Mouse (Mus musculus) myocyte (in vitro differentiated cells): ENCODE data around the gene Slit3. TPM values are rescaled to one million over a fixed set of nuclear protein-coding genes. Genes with fewer than 3 reads are reported as not detected.

Source experiments
- H3K27me3 ChIP-seq: one replicate; pipeline ENCODE4 v1.6.1; 2011; ENCODE audit not compliant: control insufficient read depth, insufficient read depth, insufficient read length
- H3K36me3 ChIP-seq: one replicate; pipeline ENCODE4 v1.6.1; 2011; ENCODE audit not compliant: control insufficient read depth, insufficient read depth
- H3K4me2 ChIP-seq: one replicate; pipeline ENCODE4 v1.6.1; 2011; ENCODE audit warnings: low read depth, control low read depth
- H3K4me3 ChIP-seq: one replicate; pipeline ENCODE4 v1.5.1; 2011; ENCODE audit warnings: mild to moderate bottlenecking, control low read depth, moderate library complexity
- H3K79me2 ChIP-seq: one replicate; pipeline ENCODE4 v1.6.1; 2011; ENCODE audit not compliant: control insufficient read depth, insufficient read depth
- H3ac ChIP-seq: one replicate; pipeline ENCODE4 v1.6.1; 2011; ENCODE audit not compliant: control insufficient read depth, insufficient read length
- CEBPB ChIP-seq: IDR thresholded peaks from 2 replicates; pipeline ENCODE4 v1.6.1; 2011; ENCODE audit warnings: mild to moderate bottlenecking, moderate library complexity; ENCODE audit not compliant: poor library complexity, insufficient read depth, severe bottlenecking
- E2F4 ChIP-seq: IDR thresholded peaks from one replicate; pipeline ENCODE4 v1.6.1; 2011; ENCODE audit warnings: mild to moderate bottlenecking, control low read depth, moderate library complexity; ENCODE audit not compliant: insufficient read depth
- MAX ChIP-seq: IDR thresholded peaks from one replicate; pipeline ENCODE4 v1.6.1; 2011; ENCODE audit warnings: low read depth, mild to moderate bottlenecking, control low read depth
- MYOD1 ChIP-seq, 3 experiments: IDR thresholded peaks; one replicate each; pipeline ENCODE4 v1.6.1; 2011; ENCODE audit warnings: control low read depth in 2 of 3, low read depth in 2 of 3, mild to moderate bottlenecking in 2 of 3, moderate library complexity in 1 of 3; ENCODE audit not compliant: insufficient read length in 2 of 3, control insufficient read depth in 1 of 3
- MYOG ChIP-seq, 3 experiments: IDR thresholded peaks; one replicate each; pipeline ENCODE4 v1.6.1; 2011; ENCODE audit warnings: control low read depth in 2 of 3, low read depth in 2 of 3, mild to moderate bottlenecking in 2 of 3; ENCODE audit not compliant: insufficient read length in 2 of 3, control insufficient read depth in 1 of 3, insufficient read depth in 1 of 3
- POLR2A ChIP-seq: IDR thresholded peaks from one replicate; pipeline ENCODE4 v1.6.1; 2011; ENCODE audit warnings: low read depth, mild to moderate bottlenecking, control low read depth, moderate library complexity; ENCODE audit not compliant: insufficient read length
- POLR2AphosphoS2 ChIP-seq: IDR thresholded peaks from one replicate; pipeline ENCODE4 v1.6.1; 2011; ENCODE audit warnings: low read depth, control low read depth; ENCODE audit not compliant: insufficient read length
- REST ChIP-seq: IDR thresholded peaks from one replicate; pipeline ENCODE4 v1.6.1; 2011; ENCODE audit warnings: mild to moderate bottlenecking, control low read depth, moderate library complexity; ENCODE audit not compliant: insufficient read depth, insufficient read length
- SRF ChIP-seq: IDR thresholded peaks from one replicate; pipeline ENCODE4 v1.6.1; 2011; ENCODE audit warnings: low read depth; ENCODE audit not compliant: control insufficient read depth, insufficient read length
- TCF12 ChIP-seq: IDR thresholded peaks from one replicate; pipeline ENCODE4 v1.6.1; 2011; ENCODE audit warnings: mild to moderate bottlenecking, control low read depth; ENCODE audit not compliant: poor library complexity, insufficient read depth, severe bottlenecking
- TCF3 ChIP-seq: IDR thresholded peaks from one replicate; pipeline ENCODE4 v1.6.1; 2011; ENCODE audit warnings: low read depth, control low read depth; ENCODE audit not compliant: insufficient read length
- USF1 ChIP-seq: IDR thresholded peaks from one replicate; pipeline ENCODE4 v1.6.1; 2011; ENCODE audit warnings: low read depth, mild to moderate bottlenecking, control low read depth, moderate library complexity
- polyA plus RNA-seq: library from polyadenylated mRNA; unstranded; fragments of >200 nt; fragmentation: generic; extraction: Trizol; gene quantifications from one replicate; pipeline ENCODE4 v1.2.1, GENCODE M21; 2012; ENCODE audit warnings: missing spikeins

Gene Slit3
- polyA plus RNA-seq, 1 experiment, result not detected

- H3K4me2 ChIP-seq, result no peak overlapping the region
- TF ChIP-seq TCF3, result no peak
- TF ChIP-seq SRF, result no peak
- TF ChIP-seq MYOG (IDR thresholded peaks at IDR 0.05; ENCODE audit: control insufficient read depth in 1 of 3, insufficient read depth in 1 of 3, insufficient read length in 2 of 3, low read depth in 2 of 3), result no peak
- TF ChIP-seq REST, result no peak
- no peak for TF ChIP-seq CEBPB
- TF ChIP-seq E2F4, result no peak
- no peak for TF ChIP-seq POLR2A
- no peaks in the 10 kb centered on the region for H3K79me2 ChIP-seq
- no peak overlapping the region for H3ac ChIP-seq
- no peak overlapping the region for H3K4me3 ChIP-seq
- no peaks in the 10 kb centered on the region for H3K27me3 ChIP-seq
- H3K36me3 ChIP-seq, result no peaks in the 10 kb centered on the region
Observed at GRCm38 (mm10) chr11:35136625-35137024, 15.6 kb downstream of the Slit3 start.

- H3K27me3 ChIP-seq, result no peaks in the 10 kb centered on the region
- no peak overlapping the region for H3K4me3 ChIP-seq
- no peak for TF ChIP-seq CEBPB
- TF ChIP-seq E2F4, result no peak
- no peak for TF ChIP-seq MAX
- no peak for TF ChIP-seq MYOG (IDR thresholded peaks at IDR 0.05; ENCODE audit: control insufficient read depth in 1 of 3, insufficient read depth in 1 of 3, insufficient read length in 2 of 3, low read depth in 2 of 3)
- TF ChIP-seq TCF12, result no peak
- TF ChIP-seq TCF3, result no peak
- TF ChIP-seq SRF, result no peak
- no peak for TF ChIP-seq POLR2A
- no peak overlapping the region for H3K4me2 ChIP-seq
- H3K79me2 ChIP-seq, result no peaks in the 10 kb centered on the region
- no peaks in the 10 kb centered on the region for H3K36me3 ChIP-seq
- H3ac ChIP-seq, result no peak overlapping the region
Observed at GRCm38 (mm10) chr11:35140092-35140491, 19.1 kb downstream of the Slit3 start.

DNA sequence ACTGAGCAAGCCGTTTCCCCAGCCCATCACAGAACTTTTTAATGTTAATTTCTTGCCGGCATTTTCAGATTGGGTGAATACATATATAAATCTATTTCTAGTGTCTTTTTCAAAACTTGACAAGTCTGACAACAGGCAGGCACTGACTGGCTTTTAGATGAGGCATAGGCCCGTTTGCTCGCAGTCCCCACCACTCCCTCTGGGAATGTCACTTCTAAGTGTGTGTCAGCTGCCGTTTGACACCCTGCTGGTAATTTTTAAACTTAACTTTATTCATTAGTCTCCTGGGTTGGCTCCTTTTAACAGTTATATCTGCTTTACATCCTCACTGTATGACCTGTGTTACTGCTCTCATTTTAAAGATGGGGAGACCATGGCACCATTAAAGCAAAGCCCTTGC, 21.2 kb downstream of the Slit3 start:
- H3K36me3 ChIP-seq, result no peaks in the 10 kb centered on the region
- no peak overlapping the region for H3K4me3 ChIP-seq
- no peak overlapping the region for H3ac ChIP-seq
- H3K27me3 ChIP-seq, result no peaks in the 10 kb centered on the region
- H3K4me2 ChIP-seq, result no peak overlapping the region
- H3K79me2 ChIP-seq, result no peaks in the 10 kb centered on the region
- TF ChIP-seq CEBPB (no peak), MYOD1 (IDR thresholded peaks at IDR 0.05; ENCODE audit: control insufficient read depth in 1 of 3, insufficient read length in 2 of 3, low read depth in 2 of 3) (no peak), MYOG (IDR thresholded peaks at IDR 0.05; ENCODE audit: control insufficient read depth in 1 of 3, insufficient read depth in 1 of 3, insufficient read length in 2 of 3, low read depth in 2 of 3) (no peak), SRF (no peak), E2F4 (no peak), POLR2AphosphoS2 (no peak), USF1 (no peak), TCF3 (no peak), REST (no peak)

GRCm38 (mm10) chr11:35142698-35143360, 21.8 kb downstream of the Slit3 start:
- Histone ChIP-seq H3ac (no peak overlapping the region), H3K4me3 (no peak overlapping the region), H3K79me2 (no peaks in the 10 kb centered on the region), H3K27me3 (no peaks in the 10 kb centered on the region), H3K36me3 (no peaks in the 10 kb centered on the region), H3K4me2 (no peak overlapping the region)
- TF ChIP-seq USF1 (no peak), MAX (no peak), POLR2AphosphoS2 (no peak), E2F4 (no peak), TCF3 (no peak), POLR2A (no peak), REST (no peak)

GRCm38 (mm10) chr11:35147818-35148445, 26.9 kb downstream of the Slit3 start:
- TF ChIP-seq USF1 (no peak), SRF (no peak)
- H3K4me2 ChIP-seq, result no peak overlapping the region

GRCm38 (mm10) chr11:35151539-35151951, 30.5 kb downstream of the Slit3 start:
- H3K4me2 ChIP-seq, result no peak overlapping the region
- no peaks in the 10 kb centered on the region for H3K27me3 ChIP-seq
- no peaks in the 10 kb centered on the region for H3K79me2 ChIP-seq
- no peak overlapping the region for H3ac ChIP-seq
- no peaks in the 10 kb centered on the region for H3K36me3 ChIP-seq
- H3K4me3 ChIP-seq, result no peak overlapping the region
- TF ChIP-seq CEBPB (no peak), USF1 (no peak), TCF3 (no peak), MYOG (IDR thresholded peaks at IDR 0.05; ENCODE audit: control insufficient read depth in 1 of 3, insufficient read depth in 1 of 3, insufficient read length in 2 of 3, low read depth in 2 of 3) (no peak), POLR2A (no peak), MYOD1 (IDR thresholded peaks at IDR 0.05; ENCODE audit: control insufficient read depth in 1 of 3, insufficient read length in 2 of 3, low read depth in 2 of 3) (no peak), E2F4 (no peak), MAX (no peak), TCF12 (no peak), SRF (no peak)

More at GRCm38 (mm10) chr11:35147818-35148445, 26.9 kb downstream of the Slit3 start:
- Histone ChIP-seq H3K36me3 (no peaks in the 10 kb centered on the region), H3K27me3 (no peaks in the 10 kb centered on the region), H3K4me3 (no peak overlapping the region), H3K79me2 (no peaks in the 10 kb centered on the region), H3ac (no peak overlapping the region)
